Comparison of ENCODE assay signal across 8 mouse cellular contexts in genomic region chr8:82863745-82864520, GRCm38 (mm10). TPM values are rescaled to one million over a fixed set of nuclear protein-coding genes. Genes with fewer than 3 reads are reported as not detected.
A peak's percentile ranks its signal among the peaks of the same experiment; 100 is the strongest.
DNase-seq lines count a peak whose midpoint lies in the region; ATAC-seq and TF ChIP-seq lines count a peak whose summit lies in the region.

No protein-coding gene starts in this region.

- DNase-seq in brain, adult 2 months (ENCODE audit: low read depth, low spot score), result peak; percentile 72
- peak; percentile 84 for DNase-seq in forebrain, embryonic 11.5 days (ENCODE audit: low spot score)
- DNase-seq in heart, postnatal 0 days (ENCODE audit: low spot score), result peak; percentile 29
- peak; percentile 15 for DNase-seq in layer of hippocampus, adult 9-10 months (ENCODE audit: low spot score)
- peak; percentile 42 for DNase-seq in ovary, postnatal 14 days (ENCODE audit: low spot score)
- DNase-seq in urinary bladder, adult 18-20 months (ENCODE audit: low spot score in 2 of 2), result peak; percentile 25 to 59

- H3K79me3 ChIP-seq in C2C12 (ENCODE audit: low read depth), result peaks cover 14% of the 10 kb centered on the region

- TF ChIP-seq EP300 in heart, postnatal 0 days (IDR thresholded peaks at IDR 0.05; ENCODE audit: low read depth), result no peak

- H3ac ChIP-seq in C2C12 (ENCODE audit: control insufficient read depth, insufficient read length, low read depth), result peak overlapping the region; percentile 68

- H3K9me3 ChIP-seq in forebrain, embryonic 11.5 days (ENCODE audit: control insufficient read depth, low read length), result no peaks in the 10 kb centered on the region
- H3K9me3 ChIP-seq in heart, postnatal 0 days (replicated peaks; ENCODE audit: control insufficient read depth, low read length), result no peaks in the 10 kb centered on the region
- H3K9me3 ChIP-seq in lung, embryonic 15.5 days, result no peaks in the 10 kb centered on the region

- peak; percentile 76 for ATAC-seq in forebrain, embryonic 11.5 days (replicated peaks; ENCODE audit: low FRiP score)
- peak; percentile 85 for ATAC-seq in heart, postnatal 0 days (ENCODE audit: insufficient read depth, low read depth)
- ATAC-seq in lung, embryonic 15.5 days (ENCODE audit: borderline replicate concordance, extremely low read depth, low FRiP score, low TSS enrichment), result peak; percentile 81; the same call in 1 of the 2 replicates

- H3K79me2 ChIP-seq in C2C12 (ENCODE audit: control insufficient read depth, insufficient read depth), result peaks cover 39% of the 10 kb centered on the region

- under 1% methylated on average over 74 of the region's 80 CpGs for WGBS in forebrain, embryonic 11.5 days
- 2% methylated on average over 77 of the region's 80 CpGs for WGBS in heart, postnatal 0 days
- WGBS in lung, embryonic 15.5 days, result under 1% methylated on average over 77 of the region's 80 CpGs

- H3K4me3 ChIP-seq in C2C12 (ENCODE audit: insufficient read depth, poor library complexity, severe bottlenecking), result peak overlapping the region; percentile 59
- peak overlapping the region; percentile 54 for H3K4me3 ChIP-seq in forebrain, embryonic 11.5 days (ENCODE audit: low read depth, low read length)
- H3K4me3 ChIP-seq in heart, postnatal 0 days (ENCODE audit: low read depth, low read length), result peak overlapping the region; percentile 93
- H3K4me3 ChIP-seq in lung, embryonic 15.5 days, result peak overlapping the region; percentile 88

- peak overlapping the region; percentile 81 for H3K9ac ChIP-seq in forebrain, embryonic 11.5 days (ENCODE audit: low read length)
- H3K9ac ChIP-seq in heart, postnatal 0 days (replicated peaks; ENCODE audit: low read depth, low read length), result peak overlapping the region; percentile 90
- peak overlapping the region; percentile 80 for H3K9ac ChIP-seq in lung, embryonic 15.5 days

- H3K4me1 ChIP-seq in forebrain, embryonic 11.5 days (replicated peaks; ENCODE audit: control insufficient read depth, insufficient read depth, low read length), result no peaks in the 10 kb centered on the region
- H3K4me1 ChIP-seq in heart, postnatal 0 days (ENCODE audit: control insufficient read depth, insufficient read depth), result no peaks in the 10 kb centered on the region; the same call in 1 of the 2 replicates
- H3K4me1 ChIP-seq in lung, embryonic 15.5 days, result peaks cover 12% of the 10 kb centered on the region

- H3K27me3 ChIP-seq in C2C12 (ENCODE audit: control insufficient read depth, insufficient read depth, insufficient read length), result no peaks in the 10 kb centered on the region
- H3K27me3 ChIP-seq in forebrain, embryonic 11.5 days (ENCODE audit: control insufficient read depth, insufficient read depth, low read length), result no peaks in the 10 kb centered on the region
- no peaks in the 10 kb centered on the region for H3K27me3 ChIP-seq in heart, postnatal 0 days (ENCODE audit: control insufficient read depth, insufficient read depth, low read length)
- no peaks in the 10 kb centered on the region for H3K27me3 ChIP-seq in lung, embryonic 15.5 days

- peak overlapping the region; percentile 71 for H3K4me2 ChIP-seq in forebrain, embryonic 11.5 days (ENCODE audit: low read depth, low read length, severe bottlenecking)
- peak overlapping the region; percentile 95 for H3K4me2 ChIP-seq in heart, postnatal 0 days (ENCODE audit: low read depth, low read length)
- H3K4me2 ChIP-seq in lung, embryonic 15.5 days, result peak overlapping the region; percentile 95

- peak overlapping the region; percentile 13; the same call in 1 of the 2 replicates for H3K27ac ChIP-seq in forebrain, embryonic 11.5 days (ENCODE audit: low read depth, low read length)
- H3K27ac ChIP-seq in heart, postnatal 0 days (ENCODE audit: low read depth), result peak overlapping the region; percentile 83
- peak overlapping the region; percentile 79 for H3K27ac ChIP-seq in lung, embryonic 15.5 days

- H3K36me3 ChIP-seq in C2C12 (ENCODE audit: control insufficient read depth, insufficient read depth), result no peaks in the 10 kb centered on the region
- H3K36me3 ChIP-seq in forebrain, embryonic 11.5 days (ENCODE audit: control insufficient read depth, insufficient read depth, low read length), result no peaks in the 10 kb centered on the region
- H3K36me3 ChIP-seq in heart, postnatal 0 days (replicated peaks; ENCODE audit: control insufficient read depth, insufficient read depth, low read length), result no peaks in the 10 kb centered on the region
- no peaks in the 10 kb centered on the region for H3K36me3 ChIP-seq in lung, embryonic 15.5 days

- TF ChIP-seq CTCF in C2C12 (IDR thresholded peaks at IDR 0.05; ENCODE audit: control insufficient read depth, insufficient read depth, insufficient read length), result no peak
- TF ChIP-seq CTCF in heart, postnatal 0 days (IDR thresholded peaks at IDR 0.05; ENCODE audit: low read depth), result no peak

TF ChIP-seq in C2C12, 6 proteins besides CTCF, POLR2A, EP300 and RAD21:
- TF ChIP-seq MYOD1 (IDR thresholded peaks at IDR 0.05; ENCODE audit: control insufficient read depth, insufficient read length, low read depth) (no peak), MAX (IDR thresholded peaks at IDR 0.05) (no peak), FOSL1 (IDR thresholded peaks at IDR 0.05; ENCODE audit: insufficient read depth, low read length, poor library complexity, severe bottlenecking) (no peak), MYOG (IDR thresholded peaks at IDR 0.05; ENCODE audit: control insufficient read depth, extremely low read depth, insufficient read length) (no peak), CEBPB (IDR thresholded peaks at IDR 0.05; ENCODE audit: low read depth) (no peak), USF1 (IDR thresholded peaks at IDR 0.05; ENCODE audit: low read depth) (no peak)

RNA-seq across cellular contexts. Expression of gene Rnf150, which starts 0.8 kb away (rescaled TPM):
- polyA plus RNA-seq in C2C12 (2012; fragmentation: generic; extraction: Trizol), result 3.5 TPM
- 0.92 and 1.5 TPM in 2 replicates for polyA plus RNA-seq in forebrain, embryonic 11.5 days (2014; fragmentation: Nextera tagmentation; extraction: Ambion mirVana)
- 3.5 and 3.6 TPM in 2 replicates for total RNA-seq in heart, postnatal 0 days (2014; rRNA removed; ENCODE audit: low replicate concordance)
- 0.71 and 0.75 TPM in 2 replicates for polyA plus RNA-seq in heart, postnatal 0 days (2015; fragmentation: Nextera tagmentation; extraction: Ambion mirVana)
- polyA plus RNA-seq in lung, embryonic 15.5 days (2015; fragmentation: Nextera tagmentation; extraction: Ambion mirVana), result 1.2 and 1.3 TPM in 2 replicates

Comparison
In these comparisons a context has a peak if more than half of its experiments do, and no peak if none do; other contexts are left out.
1. Peak in every context shown above with its lines: DNase-seq, ATAC-seq, H3K4me3 ChIP-seq and H3K27ac ChIP-seq.
2. DNase-seq: peak in every context shown above with its lines; median percentile 84 in forebrain, embryonic 11.5 days; 72 in brain, adult 2 months; 42 in ovary, postnatal 14 days; 42 in urinary bladder, adult 18-20 months; 29 in heart, postnatal 0 days; 15 in layer of hippocampus, adult 9-10 months.
3. H3K27ac ChIP-seq: peak in every context shown above with its lines; median percentile 83 in heart, postnatal 0 days; 79 in lung, embryonic 15.5 days; 13 in forebrain, embryonic 11.5 days.